Mouse (Mus musculus): ENCODE measurements around the gene Dstn. TPM values are rescaled to one million over a fixed set of nuclear protein-coding genes. Genes with fewer than 3 reads are reported as not detected.

The Dstn gene
- total RNA-seq, 2 experiments from 2014 or later = 188 to 189 TPM

DNA sequence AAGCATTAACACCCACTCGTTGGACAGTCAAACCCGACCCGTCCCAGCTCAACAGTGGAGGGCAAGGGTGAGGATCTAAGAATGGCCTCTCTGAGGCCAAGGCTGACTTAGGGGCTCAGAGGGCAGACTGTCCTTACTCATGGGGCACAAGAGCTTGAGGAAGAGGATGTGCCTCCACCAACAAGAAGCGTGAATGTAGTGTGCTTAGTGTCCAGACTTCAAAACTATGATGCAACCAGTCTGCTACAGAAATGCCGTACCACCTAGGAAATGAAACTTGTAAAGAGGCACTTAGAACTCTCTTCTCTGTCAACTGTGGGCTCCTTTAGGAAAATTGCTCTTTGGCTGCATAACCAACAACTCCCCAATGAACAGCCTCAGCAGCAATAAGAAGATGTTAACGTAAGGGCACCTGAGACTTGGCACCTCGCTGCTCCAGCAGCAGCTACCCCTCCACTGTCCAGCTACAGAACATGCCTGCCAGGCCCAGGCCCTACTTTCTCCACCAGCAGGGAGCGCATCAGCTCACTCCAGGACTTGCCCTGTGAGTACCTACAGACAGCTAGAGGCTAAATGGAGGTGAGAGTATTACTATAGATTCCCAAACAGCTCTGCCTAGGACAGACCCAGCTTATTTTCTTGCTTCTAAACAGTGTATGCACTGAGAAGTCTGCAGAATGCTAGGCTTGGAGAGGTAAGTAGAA is 63.5 kb downstream of the Dstn start:
- no peak for DNase-seq (ENCODE audit: low spot score in 2 of 2)
- Histone ChIP-seq H3K4me3 (no peak overlapping the region), H3K27ac (peak overlapping the region; percentile 28; the same call in 1 of the 2 replicates)
- peak; percentile 45 for TF ChIP-seq CTCF (conservative IDR thresholded peaks at IDR 0.05)

DNA sequence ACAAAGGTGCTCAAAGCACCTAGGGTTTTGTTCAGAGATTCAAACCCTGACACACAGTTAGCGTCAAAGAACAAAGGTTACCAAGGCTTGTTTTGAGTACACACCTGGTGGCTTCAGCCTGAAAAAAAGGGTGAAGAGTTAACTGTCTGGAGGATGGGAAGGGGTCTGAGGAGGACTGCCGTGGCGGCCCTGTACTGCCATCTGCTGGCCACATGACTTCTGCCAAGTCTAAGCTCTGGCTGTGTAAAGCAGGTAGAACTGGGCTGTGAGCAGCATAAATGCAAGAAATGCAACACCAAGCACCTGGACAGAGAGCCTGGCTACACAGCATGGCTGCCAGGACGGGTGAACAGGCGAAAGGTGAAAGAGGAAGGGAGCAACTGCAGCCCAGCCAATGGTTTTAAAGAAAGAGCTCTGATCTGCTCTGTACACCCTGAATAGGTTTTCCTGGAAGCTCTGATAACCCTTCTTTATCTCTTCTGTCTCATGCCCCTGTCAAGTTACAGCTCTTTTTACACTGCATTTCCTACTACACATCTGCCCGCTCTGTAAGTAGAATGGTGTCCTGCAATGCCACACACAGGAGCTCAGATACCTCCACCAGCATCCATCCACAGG is 65.8 kb downstream of the Dstn start:
- TF ChIP-seq CTCF (conservative IDR thresholded peaks at IDR 0.05) = peak; percentile 94
- peak; percentile 29 to 72 for DNase-seq (ENCODE audit: low spot score in 2 of 2)
- Histone ChIP-seq H3K27ac (no peak overlapping the region), H3K4me3 (no peak overlapping the region)

DNA sequence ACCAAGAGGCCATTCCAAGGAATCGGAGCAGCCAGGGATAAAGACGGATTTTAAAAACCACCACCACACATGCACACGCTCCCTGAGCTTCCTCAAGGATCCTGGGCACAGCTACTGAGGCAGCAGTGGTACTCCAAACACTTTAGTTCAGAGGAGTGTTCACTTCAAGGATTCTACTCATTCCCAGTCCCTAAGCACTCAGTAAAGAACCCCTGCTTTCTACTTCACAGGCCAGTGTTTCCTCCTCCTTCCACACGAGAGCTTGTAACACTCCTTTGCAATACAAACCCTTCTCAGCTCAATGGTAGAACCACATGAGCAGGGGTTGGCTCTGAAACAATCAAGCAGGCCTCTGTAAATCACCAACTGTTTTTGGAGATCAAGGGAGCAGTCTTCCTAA is 67.0 kb downstream of the Dstn start:
- TF ChIP-seq CTCF (conservative IDR thresholded peaks at IDR 0.05) = no peak
- no peak for DNase-seq (ENCODE audit: low spot score in 2 of 2)
- no peak overlapping the region for H3K4me3 ChIP-seq
- peak overlapping the region; percentile 44; the same call in 1 of the 2 replicates for H3K27ac ChIP-seq

DNA sequence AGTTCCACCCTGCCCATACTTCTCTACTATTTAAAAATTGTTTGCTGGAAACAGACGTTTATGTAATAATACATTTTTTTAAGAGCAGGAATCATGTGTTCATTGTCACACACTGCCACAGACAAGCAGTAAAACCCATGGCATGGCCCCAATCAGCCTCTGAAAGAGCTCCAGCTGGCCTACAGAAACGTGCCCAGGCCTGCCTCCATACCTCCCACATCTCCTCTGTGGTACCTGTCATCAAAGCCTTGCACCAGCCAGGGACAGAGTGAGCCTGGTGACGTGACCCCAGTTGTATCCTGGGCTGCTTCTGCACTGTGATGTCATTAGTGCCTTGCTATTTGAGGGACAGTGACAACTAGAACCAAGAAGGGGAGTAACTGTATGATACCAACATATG is 67.8 kb downstream of the Dstn start:
- Histone ChIP-seq H3K27ac (peak overlapping the region; percentile 44), H3K4me3 (no peak overlapping the region)
- TF ChIP-seq CTCF (conservative IDR thresholded peaks at IDR 0.05) = no peak
- DNase-seq (ENCODE audit: low spot score in 2 of 2) = peak; percentile 37 to 43

DNA sequence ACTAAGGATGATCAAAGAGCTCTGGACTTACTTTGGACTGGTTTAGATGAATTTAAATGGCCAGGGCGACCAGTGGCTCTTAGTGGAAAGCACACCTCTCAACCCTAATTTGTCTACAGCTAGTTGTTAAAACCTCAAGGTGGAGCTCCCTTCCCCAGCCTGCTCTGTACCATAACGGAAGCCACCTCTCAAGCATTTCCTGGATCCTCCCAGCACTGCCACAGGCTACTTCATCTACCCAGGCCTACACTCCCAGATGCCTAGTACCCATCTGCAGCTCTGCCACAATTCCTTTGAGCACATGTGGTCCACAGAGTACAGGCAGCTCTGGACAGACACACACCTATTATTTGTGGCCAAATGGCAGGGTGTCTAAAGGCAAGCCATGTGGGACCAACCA is 68.4 kb downstream of the Dstn start:
- no peak overlapping the region for H3K4me3 ChIP-seq
- peak overlapping the region; percentile 44; the same call in 1 of the 2 replicates for H3K27ac ChIP-seq
- DNase-seq (ENCODE audit: low spot score in 2 of 2) = no peak
- no peak for TF ChIP-seq CTCF (conservative IDR thresholded peaks at IDR 0.05)

DNA sequence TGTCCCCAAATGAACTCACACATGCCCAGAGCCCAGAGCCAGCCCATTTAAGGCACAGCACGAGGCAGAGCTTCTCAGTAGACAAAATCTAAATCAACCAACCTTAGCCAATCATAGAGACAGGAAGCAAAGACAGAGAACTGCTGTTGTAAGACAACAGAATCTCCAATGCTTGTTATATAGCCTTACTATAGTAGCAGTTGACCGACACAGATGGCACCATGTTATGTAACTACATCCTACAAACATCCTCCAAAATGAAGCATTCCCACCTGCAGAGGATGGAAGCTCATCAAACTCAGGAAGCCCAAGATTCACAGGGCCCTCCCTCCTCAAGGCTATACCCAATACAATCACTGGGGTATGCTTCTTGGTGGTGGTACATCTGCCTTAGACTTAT is 72.4 kb downstream of the Dstn start:
- H3K27ac ChIP-seq = no peak overlapping the region
- TF ChIP-seq CTCF (conservative IDR thresholded peaks at IDR 0.05) = no peak
- DNase-seq (ENCODE audit: low spot score in 2 of 2) = no peak
- no peak overlapping the region for H3K4me3 ChIP-seq

DNA sequence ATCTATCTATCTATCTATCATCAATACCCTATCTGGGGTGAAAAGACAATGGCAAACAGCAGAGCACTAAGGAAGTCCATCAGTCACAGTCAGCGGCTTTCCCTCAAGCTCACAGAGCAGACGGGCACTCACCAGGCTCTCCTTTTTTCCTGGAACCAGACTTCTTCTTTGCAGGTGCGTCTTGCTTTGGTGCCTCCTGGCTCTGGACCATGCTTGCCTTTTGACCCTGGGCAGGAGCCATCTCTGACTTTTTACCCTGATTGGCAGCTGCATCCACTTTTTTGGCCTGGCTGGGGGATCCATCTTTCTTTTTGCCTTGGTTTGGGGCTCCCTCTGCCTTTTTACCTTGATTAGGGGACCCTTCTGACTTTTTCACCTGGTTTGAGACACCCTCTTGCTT is 72.9 kb downstream of the Dstn start:
- Histone ChIP-seq H3K4me3 (no peak overlapping the region), H3K27ac (no peak overlapping the region)
- TF ChIP-seq CTCF (conservative IDR thresholded peaks at IDR 0.05) = no peak
- DNase-seq (ENCODE audit: low spot score in 2 of 2) = no peak

DNA sequence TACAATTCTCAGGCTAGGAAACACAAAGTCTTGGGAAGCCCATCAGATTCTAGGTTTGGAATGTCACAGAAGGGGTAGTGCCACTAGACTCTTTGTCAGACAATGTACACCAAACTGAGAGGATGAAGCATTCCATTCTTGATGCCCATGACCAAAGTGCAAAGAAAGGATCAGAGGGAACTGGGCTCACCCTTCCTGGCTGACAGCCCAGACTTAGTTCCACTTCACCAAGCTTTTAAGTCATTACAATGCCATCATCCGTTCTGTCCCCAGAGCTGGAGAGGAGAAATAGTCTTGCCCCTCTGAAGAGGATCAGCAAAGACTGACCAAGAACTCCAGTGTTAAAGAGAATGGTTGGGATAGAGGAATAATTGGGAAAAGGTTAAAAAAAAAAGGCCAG is 75.9 kb downstream of the Dstn start:
- DNase-seq (ENCODE audit: low spot score in 2 of 2) = no peak
- Histone ChIP-seq H3K27ac (peak overlapping the region; percentile 6; the same call in 1 of the 2 replicates), H3K4me3 (no peak overlapping the region)
- TF ChIP-seq CTCF (conservative IDR thresholded peaks at IDR 0.05) = no peak

DNA sequence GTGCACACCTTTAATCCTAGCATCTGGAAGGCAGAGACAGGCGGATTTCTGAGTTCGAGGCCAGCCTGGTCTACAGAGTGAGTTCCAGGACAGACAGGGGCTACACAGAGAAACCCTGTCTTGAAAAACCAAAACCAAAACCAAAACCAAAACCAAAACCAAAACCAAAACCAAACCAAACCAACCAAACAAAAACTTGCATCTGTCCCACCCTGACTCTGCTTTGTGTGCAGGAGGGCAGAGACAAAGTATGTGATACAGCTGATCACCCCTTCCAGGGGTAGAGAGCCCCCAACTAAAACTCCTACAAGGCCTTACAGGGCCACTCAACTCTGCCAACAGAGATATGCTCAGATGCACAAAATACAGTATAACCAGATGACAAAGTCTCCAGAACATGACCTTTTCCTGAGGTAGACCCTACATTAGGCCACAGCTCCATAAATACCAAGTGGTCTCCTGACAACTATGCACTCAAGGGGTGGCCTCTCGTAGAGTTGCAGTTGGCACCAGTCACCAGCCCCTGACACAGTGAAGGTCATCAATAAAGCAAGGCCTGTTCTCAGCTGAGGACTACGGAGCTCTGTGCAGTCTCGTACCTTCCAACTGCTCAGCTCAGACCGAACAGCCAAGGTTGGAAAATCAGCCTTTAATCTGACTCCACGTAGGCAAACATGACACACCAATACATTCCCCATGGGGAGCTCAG is 77.0 kb downstream of the Dstn start:
- peak overlapping the region; percentile 7; the same call in 1 of the 2 replicates for H3K27ac ChIP-seq

More for the DNA sequence above, 77.0 kb downstream of the Dstn start:
- no peak overlapping the region for H3K4me3 ChIP-seq
- no peak for DNase-seq (ENCODE audit: low spot score in 2 of 2)
- TF ChIP-seq CTCF (conservative IDR thresholded peaks at IDR 0.05) = no peak

Other genes starting within 250 kb of the Dstn start
- gene Bfsp1, start 52.1 kb upstream of the Dstn start, total RNA-seq (2021) = 1 to 10 TPM in 1 of 2 experiments, under 1 TPM in 1; 0.61 to 1.1 TPM
- 10 to 100 TPM; 52.6 to 56.3 TPM for gene Rrbp1, start 95.9 kb downstream of the Dstn start, total RNA-seq (2021)
- gene Banf2, start 117.7 kb downstream of the Dstn start, total RNA-seq (2021) = not detected